Mouse (Mus musculus) neural tube, embryonic 12.5 days (tissue): ENCODE results near the gene Gnao1. TPM values are rescaled to one million over a fixed set of nuclear protein-coding genes. Genes with fewer than 3 reads are reported as not detected.

Experiments used
- ATAC-seq: fragments of 200-750 bp; cut with Nextera tagmentation; 2 replicates; pipeline ENCODE4 v1.8.0; 2017; ENCODE audit warnings: low read depth, mild to moderate bottlenecking, moderate TSS enrichment, moderate library complexity; ENCODE audit not compliant: low FRiP score
- H3K27ac ChIP-seq: fragments of 300-500 bp; sonication (generic); 2 replicates; pipeline ENCODE4 v1.5.1; 2016
- H3K27me3 ChIP-seq: fragments of 300-500 bp; sonication (generic); replicated peaks from 2 replicates; pipeline ENCODE4 v1.6.1; 2016; ENCODE audit warnings: mild to moderate bottlenecking
- H3K36me3 ChIP-seq: fragments of 300-500 bp; sonication (generic); 2 replicates; pipeline ENCODE4 v1.6.1; 2016; ENCODE audit warnings: mild to moderate bottlenecking
- H3K4me1 ChIP-seq: fragments of 300-500 bp; sonication (generic); 2 replicates; pipeline ENCODE4 v1.6.1; 2016
- H3K4me2 ChIP-seq: fragments of 300-500 bp; sonication (generic); replicated peaks from 2 replicates; pipeline ENCODE4 v1.6.1; 2016; ENCODE audit warnings: mild to moderate bottlenecking
- H3K4me3 ChIP-seq: fragments of 300-500 bp; sonication (generic); 2 replicates; pipeline ENCODE4 v1.5.1; 2016
- H3K9ac ChIP-seq: fragments of 300-500 bp; sonication (generic); 2 replicates; pipeline ENCODE4 v1.6.1; 2016; ENCODE audit warnings: mild to moderate bottlenecking
- H3K9me3 ChIP-seq: fragments of 300-500 bp; sonication (generic); 2 replicates; pipeline ENCODE4 v1.6.1; 2016; ENCODE audit warnings: mild to moderate bottlenecking
- WGBS: fragments of 180-500 bp; shearing (Covaris S2); methylation state at CpG from one replicate; pipeline ENCODE4 v1.1.7; 2016; 5-methylcytosine and 5-hydroxymethylcytosine counted together
- polyA plus RNA-seq: library from polyadenylated mRNA; unstranded; fragments of >200 nt; fragmentation: Nextera tagmentation; extraction: Ambion mirVana; gene quantifications from 2 replicates; pipeline ENCODE4 v1.2.1, GENCODE M21; 2016

Gene Gnao1
- 90.6 and 92.7 TPM in 2 replicates for polyA plus RNA-seq

- peak within 1 kb of the TSS; percentile 64 for H3K4me2 ChIP-seq
- H3K27ac ChIP-seq: peak within 1 kb of the TSS; percentile 74; the same call in 1 of the 2 replicates
- H3K4me1 ChIP-seq: peaks cover 25% of the 10 kb centered on the region
- whole genome bisulfite sequencing: 11% methylated on average over 9 of the region's 9 CpGs
- H3K9me3 ChIP-seq: no peaks in the 10 kb centered on the region
- H3K27me3 ChIP-seq: no peaks in the 10 kb centered on the region
- ATAC-seq: no peak
- H3K36me3 ChIP-seq: no peaks in the 10 kb centered on the region
- H3K4me3 ChIP-seq: peak within 1 kb of the TSS; percentile 72
- H3K9ac ChIP-seq: peak within 1 kb of the TSS; percentile 87
These were observed at the start of gene Gnao1 for GRCm38 (mm10) chr8:93809686-93810027. Gene Gnao1 (plus strand): TSS chr8:93809966.

- Histone ChIP-seq H3K4me3 (no peak overlapping the region), H3K9me3 (no peaks in the 10 kb centered on the region), H3K36me3 (no peaks in the 10 kb centered on the region), H3K27me3 (no peaks in the 10 kb centered on the region), H3K27ac (no peak overlapping the region), H3K4me1 (no peaks in the 10 kb centered on the region), H3K9ac (no peak overlapping the region), H3K4me2 (no peak overlapping the region)
- WGBS: 56% methylated on average over 3 of the region's 3 CpGs
- ATAC-seq: no peak
These were observed 32.2 kb upstream of the Gnao1 start for GRCm38 (mm10) chr8:93777605-93778004.

- WGBS: 78% methylated on average over 3 of the region's 3 CpGs
- no peak for ATAC-seq
- Histone ChIP-seq H3K9ac (no peak overlapping the region), H3K36me3 (no peaks in the 10 kb centered on the region), H3K27me3 (no peaks in the 10 kb centered on the region), H3K27ac (no peak overlapping the region), H3K4me2 (no peak overlapping the region), H3K4me3 (no peak overlapping the region), H3K9me3 (no peaks in the 10 kb centered on the region), H3K4me1 (peaks cover 21% of the 10 kb centered on the region)
These were observed 540 bp upstream of the Gnao1 start for GRCm38 (mm10) chr8:93809226-93809625.

DNA sequence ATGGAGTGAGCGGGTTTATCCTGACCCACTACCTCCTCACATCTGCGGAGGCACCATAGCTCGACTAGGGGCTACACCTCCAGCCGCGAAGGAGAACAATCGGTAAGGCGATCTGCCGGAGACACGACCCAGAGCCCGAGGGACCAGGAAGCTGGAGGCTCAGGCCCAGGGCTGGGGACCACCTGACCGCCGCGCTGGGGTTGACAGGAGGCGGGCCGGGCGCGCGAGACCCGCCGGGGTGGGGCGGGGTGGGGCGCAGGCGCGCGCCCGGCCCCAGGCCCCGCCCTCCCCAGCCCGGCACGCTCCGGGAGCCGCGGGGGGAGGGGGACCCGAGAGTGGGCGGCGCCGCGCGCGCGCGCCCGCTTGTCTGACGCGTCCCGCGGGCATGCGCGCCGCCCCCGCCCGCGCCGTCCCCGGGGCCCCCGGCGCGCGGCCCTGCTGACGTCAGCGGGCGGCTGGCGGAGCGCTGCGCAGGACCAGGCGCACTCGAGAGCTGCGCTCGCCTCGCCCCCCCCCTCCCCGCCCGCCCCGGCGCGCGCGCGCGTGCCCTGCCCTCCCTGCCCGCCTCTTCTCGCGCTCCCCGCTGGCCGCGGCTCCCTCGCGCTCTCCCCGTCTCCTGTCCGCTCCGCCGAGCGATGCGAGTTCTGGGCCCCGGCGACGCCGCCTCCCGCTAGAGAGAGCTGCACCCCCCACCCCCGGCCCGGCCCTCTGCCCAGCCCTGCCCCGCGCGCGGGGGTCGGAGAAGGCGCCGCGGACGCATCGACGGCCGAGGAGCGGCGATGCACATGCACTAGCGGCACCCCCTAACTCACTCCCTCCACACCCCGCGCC lies 477 bp downstream of the Gnao1 start:
- WGBS: under 1% methylated on average over 42 of the region's 116 CpGs
- H3K27ac ChIP-seq: peak overlapping the region; percentile 74; the same call in 1 of the 2 replicates
- no peaks in the 10 kb centered on the region for H3K9me3 ChIP-seq
- H3K36me3 ChIP-seq: no peaks in the 10 kb centered on the region
- H3K4me2 ChIP-seq: peak overlapping the region; percentile 64
- peak overlapping the region; percentile 87 for H3K9ac ChIP-seq
- no peaks in the 10 kb centered on the region for H3K27me3 ChIP-seq
- peak overlapping the region; percentile 72 for H3K4me3 ChIP-seq
- peak; percentile 85 for ATAC-seq
- H3K4me1 ChIP-seq: peaks cover 28% of the 10 kb centered on the region

DNA sequence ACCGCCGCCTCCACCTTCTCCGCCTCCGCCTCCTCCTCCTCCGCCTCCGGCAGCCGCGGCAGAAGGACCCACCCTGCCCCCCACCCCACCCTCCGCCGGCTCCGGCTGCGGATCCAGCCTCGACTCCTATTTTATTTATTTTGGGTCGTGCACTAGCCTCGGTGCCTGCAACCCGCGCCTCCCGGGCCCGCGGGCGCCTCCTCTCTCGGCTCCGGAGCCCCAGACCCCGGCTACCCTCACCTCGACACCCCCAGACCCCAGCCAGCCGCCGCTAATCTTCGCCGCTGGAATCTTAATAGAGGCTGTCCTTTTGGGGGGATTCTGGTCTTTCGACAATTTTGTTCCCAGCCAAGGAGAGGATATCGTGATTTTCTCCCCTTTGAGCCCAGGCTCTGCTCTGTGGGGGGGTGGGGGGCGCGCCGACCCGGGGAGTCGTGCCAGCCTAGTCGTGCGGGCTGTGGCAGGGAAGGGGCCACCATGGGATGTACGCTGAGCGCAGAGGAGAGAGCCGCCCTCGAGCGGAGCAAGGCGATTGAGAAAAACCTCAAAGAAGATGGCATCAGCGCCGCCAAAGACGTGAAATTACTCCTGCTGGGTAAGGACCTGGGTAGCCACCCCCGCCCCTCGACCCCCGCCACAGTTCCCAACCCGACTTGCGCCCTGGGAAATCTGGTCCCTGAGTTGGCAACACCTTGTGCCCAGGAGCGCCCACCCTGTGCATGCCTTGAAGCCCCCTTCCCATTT lies 1.3 kb downstream of the Gnao1 start:
- H3K27me3 ChIP-seq: no peaks in the 10 kb centered on the region
- H3K9ac ChIP-seq: peak overlapping the region; percentile 87
- H3K4me3 ChIP-seq: peak overlapping the region; percentile 72
- H3K27ac ChIP-seq: peak overlapping the region; percentile 74
- no peaks in the 10 kb centered on the region for H3K9me3 ChIP-seq
- no peaks in the 10 kb centered on the region for H3K36me3 ChIP-seq
- peak; percentile 23 for ATAC-seq
- peak overlapping the region; percentile 64 for H3K4me2 ChIP-seq
- WGBS: under 1% methylated on average over 44 of the region's 53 CpGs
- H3K4me1 ChIP-seq: peaks cover 28% of the 10 kb centered on the region

DNA sequence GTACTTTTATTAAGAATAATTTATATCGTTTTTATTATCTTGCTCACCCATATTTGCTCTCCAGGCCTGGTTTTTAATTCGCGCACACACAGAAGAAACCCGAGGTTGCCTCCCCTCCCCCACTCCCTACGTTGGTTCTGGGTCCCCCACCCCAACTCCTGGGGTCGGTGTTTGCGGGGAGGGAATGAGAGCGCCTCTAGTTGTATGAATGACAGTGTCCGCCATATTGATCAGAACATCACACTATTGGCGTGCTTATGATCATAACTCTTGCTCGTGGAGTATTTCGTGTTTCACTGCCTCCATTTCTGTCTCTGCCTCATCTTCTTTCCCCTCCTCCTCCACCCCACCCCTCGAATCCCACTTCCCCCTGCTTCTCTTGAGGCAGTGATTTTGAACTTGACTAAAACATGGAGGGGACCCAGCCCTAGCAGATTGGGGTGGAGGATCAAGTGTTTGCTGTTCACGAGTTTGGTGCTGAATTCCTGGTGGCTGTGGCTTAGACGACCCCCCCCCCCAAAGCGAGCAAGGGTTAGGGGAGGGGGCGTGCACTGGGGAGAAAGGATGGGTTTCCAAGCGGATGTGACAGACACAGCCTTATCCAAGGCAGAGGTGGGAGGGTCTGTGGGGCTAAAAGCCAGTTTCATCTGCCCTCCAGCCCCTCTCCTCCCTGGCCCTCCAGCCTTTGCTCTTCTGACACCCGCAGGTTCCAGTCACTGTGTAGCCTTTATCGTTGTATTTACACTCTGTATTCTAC lies 2.1 kb downstream of the Gnao1 start:
- H3K4me2 ChIP-seq: peak overlapping the region; percentile 64
- no peak for ATAC-seq
- H3K4me1 ChIP-seq: peaks cover 28% of the 10 kb centered on the region
- no peaks in the 10 kb centered on the region for H3K27me3 ChIP-seq
- 10% methylated on average over 20 of the region's 20 CpGs for WGBS
- H3K4me3 ChIP-seq: peak overlapping the region; percentile 72
- H3K9ac ChIP-seq: peak overlapping the region; percentile 87
- no peaks in the 10 kb centered on the region for H3K36me3 ChIP-seq
- H3K9me3 ChIP-seq: no peaks in the 10 kb centered on the region
- 0 out of 2 replicates have a peak overlapping the region, but pooled peaks have one; percentile 12 for H3K27ac ChIP-seq

DNA sequence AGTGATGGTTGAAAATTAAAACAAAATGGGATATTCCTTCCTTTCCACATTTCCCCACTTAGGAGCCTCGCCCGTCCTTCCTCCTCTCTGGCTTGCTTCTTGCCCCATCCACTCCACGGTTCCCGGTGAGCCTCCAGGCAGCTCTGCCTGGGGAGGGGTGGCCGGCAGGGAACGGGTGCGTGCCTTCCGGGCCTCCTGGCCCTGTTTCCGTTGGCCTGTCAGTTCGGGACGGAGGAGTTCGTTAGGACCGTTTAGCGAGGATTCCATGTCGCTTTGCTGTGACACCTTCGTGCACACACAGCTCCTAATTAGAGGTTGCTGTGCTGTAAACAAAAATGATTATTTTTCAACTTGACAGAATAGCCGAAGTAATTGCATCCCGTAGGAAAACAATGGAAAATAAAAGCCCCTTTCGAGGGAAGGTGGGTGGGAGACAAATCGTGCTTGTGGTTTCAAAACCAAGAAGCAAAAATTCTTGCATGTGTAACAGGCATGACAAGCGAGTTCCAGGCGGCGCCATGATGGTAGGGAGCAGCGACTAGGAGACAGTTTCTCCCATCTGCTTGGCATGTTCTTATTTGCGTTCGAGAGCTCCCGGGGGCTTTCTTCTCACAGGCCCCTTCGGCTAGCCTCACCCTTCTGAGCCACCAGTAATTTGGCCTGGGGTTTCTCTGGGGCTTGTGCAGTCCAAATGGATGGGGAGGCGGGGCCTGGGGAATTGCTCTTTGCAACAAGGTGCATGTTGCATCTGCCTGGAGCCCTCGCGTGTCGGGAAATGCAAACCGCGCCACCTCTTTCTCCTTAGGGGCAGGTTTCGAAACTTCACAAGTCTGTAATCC lies 3.0 kb downstream of the Gnao1 start:
- Histone ChIP-seq H3K9ac (peak overlapping the region; percentile 87), H3K27me3 (no peaks in the 10 kb centered on the region), H3K27ac (peak overlapping the region; percentile 34; the same call in 1 of the 2 replicates), H3K4me2 (peak overlapping the region; percentile 64), H3K4me1 (peaks cover 28% of the 10 kb centered on the region), H3K36me3 (peaks cover 5% of the 10 kb centered on the region; the same call in 1 of the 2 replicates), H3K4me3 (peak overlapping the region; percentile 72), H3K9me3 (no peaks in the 10 kb centered on the region)
- peak; percentile 5; the same call in 1 of the 2 replicates for ATAC-seq
- WGBS: 8% methylated on average over 35 of the region's 35 CpGs

DNA sequence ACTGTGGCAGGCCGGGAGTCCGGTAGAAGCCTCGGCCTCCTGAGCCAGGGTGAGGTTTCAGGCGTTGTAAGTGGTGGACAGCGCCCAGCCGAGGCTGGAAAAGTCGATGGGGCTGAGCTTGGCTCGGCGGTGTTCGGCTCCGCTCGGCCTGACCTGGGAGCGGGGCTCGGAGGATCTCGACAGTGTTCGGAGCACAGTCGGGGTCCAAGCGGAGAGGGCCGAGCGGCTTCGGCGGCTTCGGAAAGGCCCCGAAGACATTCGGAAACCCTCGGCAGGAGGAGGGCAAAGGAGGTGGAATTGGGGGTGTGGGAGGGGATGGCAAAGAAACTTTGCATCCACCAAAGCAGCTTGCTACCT lies 3.6 kb downstream of the Gnao1 start:
- H3K4me1 ChIP-seq: peaks cover 28% of the 10 kb centered on the region

GRCm38 (mm10) chr8:93814266-93814665 lies 4.5 kb downstream of the Gnao1 start:
- Histone ChIP-seq H3K9me3 (no peaks in the 10 kb centered on the region), H3K27me3 (no peaks in the 10 kb centered on the region), H3K27ac (no peak overlapping the region), H3K36me3 (peaks cover 14% of the 10 kb centered on the region; the same call in 1 of the 2 replicates), H3K4me1 (peaks cover 28% of the 10 kb centered on the region), H3K4me3 (0 out of 2 replicates have a peak overlapping the region, but pooled peaks have one; percentile 19), H3K9ac (peak overlapping the region; percentile 29; the same call in 1 of the 2 replicates), H3K4me2 (peak overlapping the region; percentile 64)
- 71% methylated on average over 6 of the region's 6 CpGs for WGBS
- no peak for ATAC-seq

More for the DNA sequence above, 3.6 kb downstream of the Gnao1 start:
- H3K9me3 ChIP-seq: no peaks in the 10 kb centered on the region
- peak overlapping the region; percentile 87 for H3K9ac ChIP-seq
- peak overlapping the region; percentile 72 for H3K4me3 ChIP-seq
- peak; percentile 73 for ATAC-seq
- WGBS: under 1% methylated on average over 26 of the region's 26 CpGs
- H3K36me3 ChIP-seq: peaks cover 6% of the 10 kb centered on the region; the same call in 1 of the 2 replicates
- H3K27me3 ChIP-seq: no peaks in the 10 kb centered on the region
- H3K4me2 ChIP-seq: peak overlapping the region; percentile 64
- H3K27ac ChIP-seq: 0 out of 2 replicates have a peak overlapping the region, but pooled peaks have one; percentile 34

- peaks cover 21% of the 10 kb centered on the region; the same call in 1 of the 2 replicates for H3K36me3 ChIP-seq
- no peaks in the 10 kb centered on the region for H3K27me3 ChIP-seq
- peaks cover 27% of the 10 kb centered on the region for H3K4me1 ChIP-seq
- no peak overlapping the region for H3K4me2 ChIP-seq
- no peak overlapping the region for H3K9ac ChIP-seq
- no peaks in the 10 kb centered on the region for H3K9me3 ChIP-seq
- no peak overlapping the region for H3K4me3 ChIP-seq
- no peak overlapping the region for H3K27ac ChIP-seq
- ATAC-seq: no peak
- WGBS: 77% methylated on average over 6 of the region's 6 CpGs
These were observed 6.5 kb downstream of the Gnao1 start for GRCm38 (mm10) chr8:93816226-93816625.

GRCm38 (mm10) chr8:93817366-93817765 lies 7.6 kb downstream of the Gnao1 start:
- H3K4me2 ChIP-seq: no peak overlapping the region
- H3K9ac ChIP-seq: no peak overlapping the region
- no peak for ATAC-seq
- H3K9me3 ChIP-seq: no peaks in the 10 kb centered on the region
- H3K36me3 ChIP-seq: peaks cover 21% of the 10 kb centered on the region; the same call in 1 of the 2 replicates
- WGBS: 91% methylated on average over 1 of the region's 1 CpGs
- H3K4me1 ChIP-seq: peaks cover 18% of the 10 kb centered on the region
- H3K27ac ChIP-seq: no peak overlapping the region
- H3K4me3 ChIP-seq: no peak overlapping the region
- H3K27me3 ChIP-seq: no peaks in the 10 kb centered on the region
